Comparison of ENCODE assay signal across 8 mouse cellular contexts in genomic region chr17:27971496-27971895, GRCm38 (mm10).
DNase-seq lines count a peak whose midpoint lies in the region; ATAC-seq and TF ChIP-seq lines count a peak whose summit lies in the region.

No protein-coding gene starts in this region.

- intact Hi-C loops in heart, adult 2 months (cut with DNase I), result no loop called here

- 0 out of 2 replicates have a peak, but pooled peaks have one; percentile 25 for TF ChIP-seq POLR2A in heart, adult 2 months (IDR thresholded peaks at IDR 0.05; ENCODE audit: insufficient read depth, low read depth, low read length)

- no peak for ATAC-seq in forebrain, embryonic 12.5 days (ENCODE audit: low FRiP score)
- no peak for ATAC-seq in liver, embryonic 11.5 days (replicated peaks; ENCODE audit: low FRiP score)

- 35% methylated on average over 9 of the region's 9 CpGs for whole genome bisulfite sequencing in heart, adult 2 months
- WGBS in forebrain, embryonic 12.5 days, result 92% methylated on average over 9 of the region's 9 CpGs
- WGBS in liver, embryonic 11.5 days, result 88% methylated on average over 9 of the region's 9 CpGs

- no peak overlapping the region for H3K9ac ChIP-seq in heart, adult 2 months (ENCODE audit: low read depth, low read length)
- H3K9ac ChIP-seq in forebrain, embryonic 12.5 days, result no peak overlapping the region
- H3K9ac ChIP-seq in liver, embryonic 11.5 days (ENCODE audit: low read depth, low read length), result no peak overlapping the region

- no peak for TF ChIP-seq CTCF in heart, adult 2 months (IDR thresholded peaks at IDR 0.05)

- no peak overlapping the region for H3K4me2 ChIP-seq in forebrain, embryonic 12.5 days
- H3K4me2 ChIP-seq in liver, embryonic 11.5 days, result no peak overlapping the region

- peaks cover 1% of the 10 kb centered on the region; the same call in 1 of the 2 replicates for H3K79me2 ChIP-seq in heart, adult 2 months (replicated peaks; ENCODE audit: control insufficient read depth, insufficient read depth, low read length)

- H3K4me3 ChIP-seq in brown adipose tissue, adult 24 weeks (ENCODE audit: insufficient read depth, low read depth, low read length), result no peak overlapping the region
- H3K4me3 ChIP-seq in heart, adult 2 months, result no peak overlapping the region
- no peak overlapping the region for H3K4me3 ChIP-seq in forebrain, embryonic 12.5 days (replicated peaks)
- no peak overlapping the region for H3K4me3 ChIP-seq in liver, embryonic 11.5 days (ENCODE audit: low read depth, low read length)

- H3K4me1 ChIP-seq in brown adipose tissue, adult 24 weeks (ENCODE audit: control insufficient read depth, insufficient read depth, insufficient read length, low read length), result peaks cover 51% of the 10 kb centered on the region
- H3K4me1 ChIP-seq in heart, adult 2 months (ENCODE audit: control insufficient read depth, insufficient read depth, low read length), result peaks cover 52% of the 10 kb centered on the region
- no peaks in the 10 kb centered on the region; the same call in 1 of the 2 replicates for H3K4me1 ChIP-seq in forebrain, embryonic 12.5 days
- H3K4me1 ChIP-seq in liver, embryonic 11.5 days (replicated peaks; ENCODE audit: control insufficient read depth, insufficient read depth, low read length), result 0 out of 2 replicates have a peak, but pooled peaks cover 3% of the 10 kb centered on the region

- no peaks in the 10 kb centered on the region for H3K27me3 ChIP-seq in heart, adult 2 months (ENCODE audit: control insufficient read depth, insufficient read depth, low read length)
- no peaks in the 10 kb centered on the region for H3K27me3 ChIP-seq in forebrain, embryonic 12.5 days
- H3K27me3 ChIP-seq in liver, embryonic 11.5 days (replicated peaks; ENCODE audit: control insufficient read depth, insufficient read depth, low read length), result no peaks in the 10 kb centered on the region

- 0 out of 2 replicates have a peak overlapping the region, but pooled peaks have one; percentile 0 for H3K27ac ChIP-seq in brown adipose tissue, adult 24 weeks (replicated peaks; ENCODE audit: low read depth, low read length)
- H3K27ac ChIP-seq in heart, adult 2 months, result peak overlapping the region; percentile 89
- H3K27ac ChIP-seq in forebrain, embryonic 12.5 days, result no peak overlapping the region
- no peak overlapping the region for H3K27ac ChIP-seq in liver, embryonic 11.5 days (ENCODE audit: low read depth, low read length)

- TF ChIP-seq EP300 in heart, adult 2 months (IDR thresholded peaks at IDR 0.05; ENCODE audit: insufficient read depth, low read depth, low read length), result 0 out of 2 replicates have a peak, but pooled peaks have one; percentile 34

- DNase-seq in cerebellum, adult 11 months, result peak; percentile 47
- no peak for DNase-seq in cerebellum, postnatal 4 days (ENCODE audit: low spot score in 2 of 2)
- DNase-seq in heart, adult 2 months, result peak; percentile 83 to 88
- DNase-seq in layer of hippocampus, adult 9-11 months, result peak; percentile 77
- DNase-seq in ovary, postnatal 36 days (ENCODE audit: low spot score), result peak; percentile 49
- no peak for DNase-seq in liver, embryonic 11.5 days (ENCODE audit: low spot score)

- H3K36me3 ChIP-seq in heart, adult 2 months (ENCODE audit: control insufficient read depth, insufficient read depth, low read length), result peaks cover 5% of the 10 kb centered on the region
- peaks cover 6% of the 10 kb centered on the region for H3K36me3 ChIP-seq in forebrain, embryonic 12.5 days (replicated peaks)
- peaks cover under 1% of the 10 kb centered on the region; the same call in 1 of the 2 replicates for H3K36me3 ChIP-seq in liver, embryonic 11.5 days (ENCODE audit: control insufficient read depth, insufficient read depth, low read length)

- no peaks in the 10 kb centered on the region for H3K9me3 ChIP-seq in forebrain, embryonic 12.5 days
- no peaks in the 10 kb centered on the region for H3K9me3 ChIP-seq in liver, embryonic 11.5 days (ENCODE audit: control insufficient read depth, low read length)

Comparison
In these comparisons a context has a peak if more than half of its experiments do, and no peak if none do; other contexts are left out.
1. DNase-seq: peak in cerebellum, adult 11 months (single experiment), heart, adult 2 months (2 of 2), layer of hippocampus, adult 9-11 months (single experiment) and ovary, postnatal 36 days (single experiment); none in cerebellum, postnatal 4 days (0 of 2) and liver, embryonic 11.5 days (single experiment).
2. H3K27ac ChIP-seq: peak in brown adipose tissue, adult 24 weeks (single experiment) and heart, adult 2 months (single experiment); none in forebrain, embryonic 12.5 days (single experiment) and liver, embryonic 11.5 days (single experiment).